Mouse (Mus musculus): ENCODE data around the gene Tmem240.
"Not testable (repeated sequence)": the region's sequence is repeated elsewhere in the genome, so short reads cannot be mapped to it uniquely, and the experiment has no call there.

The Tmem240 gene

GRCm38 (mm10) chr4:155734350-155734941 is at the start of gene Tmem240:
Tmem240 (plus strand) TSS chr4:155734800.
- DNase-seq, result peak; percentile 95

GRCm38 (mm10) chr4:155687764-155688163 is 46.8 kb upstream of the Tmem240 start:
- DNase-seq, result not testable (repeated sequence)

- no peak for DNase-seq
Measured at GRCm38 (mm10) chr4:155690571-155691375, 43.8 kb upstream of the Tmem240 start.

GRCm38 (mm10) chr4:155692421-155692820 is 42.2 kb upstream of the Tmem240 start:
- no peak for DNase-seq

- DNase-seq, result peak; percentile 81
Measured at GRCm38 (mm10) chr4:155694111-155694481, 40.5 kb upstream of the Tmem240 start, which contains the start of gene Fndc10. Fndc10 (plus strand) TSS chr4:155694342.

- peak; percentile 79 for DNase-seq
Measured at GRCm38 (mm10) chr4:155694482-155695401, 39.9 kb upstream of the Tmem240 start.

GRCm38 (mm10) chr4:155695531-155696062 is 39.0 kb upstream of the Tmem240 start:
- DNase-seq, result no peak

- DNase-seq, result no peak
Measured at GRCm38 (mm10) chr4:155696261-155697255, 38.0 kb upstream of the Tmem240 start.

GRCm38 (mm10) chr4:155700425-155700824 is 34.2 kb upstream of the Tmem240 start:
- peak; percentile 57 for DNase-seq

- DNase-seq, result no peak
Measured at GRCm38 (mm10) chr4:155703425-155703929, 31.1 kb upstream of the Tmem240 start.

GRCm38 (mm10) chr4:155704721-155705591 is 29.6 kb upstream of the Tmem240 start, which contains the start of gene Ssu72:
Ssu72 (plus strand) TSS chr4:155704800.
- DNase-seq, result peak; percentile 98

- no peak for DNase-seq
Measured at GRCm38 (mm10) chr4:155705592-155705929, 29.0 kb upstream of the Tmem240 start.

- DNase-seq, result no peak
Measured at GRCm38 (mm10) chr4:155708582-155708981, 26.0 kb upstream of the Tmem240 start.

- no peak for DNase-seq
Measured at GRCm38 (mm10) chr4:155708988-155709387, 25.6 kb upstream of the Tmem240 start.

- no peak for DNase-seq
Measured at GRCm38 (mm10) chr4:155710521-155711252, 23.9 kb upstream of the Tmem240 start.

- peak; percentile 29 for DNase-seq
Measured at GRCm38 (mm10) chr4:155721668-155722083, 12.9 kb upstream of the Tmem240 start.

- DNase-seq, result no peak
Measured at GRCm38 (mm10) chr4:155727993-155728392, 6.6 kb upstream of the Tmem240 start.

GRCm38 (mm10) chr4:155733267-155733666 is 1.3 kb upstream of the Tmem240 start:
- no peak for DNase-seq

GRCm38 (mm10) chr4:155734951-155735702 is 527 bp downstream of the Tmem240 start:
- peak; percentile 74 for DNase-seq
